Mouse (Mus musculus) c-Kit-negative CD71-positive TER-119-positive erythroid progenitor cells, embryonic 14.5 days (primary cell): ENCODE data around the gene Tmem119.

Experiments
- DNase-seq: peaks from one replicate; pipeline ENCODE4 v3.0.0-alpha.2; 2013; ENCODE audit warnings: low read depth, low spot score

Tmem119 gene

GRCm38 (mm10) chr5:113800280-113800679 lies at the start of gene Tmem119:
TSS of gene Tmem119 (minus strand) at chr5:113800516.
- no peak for DNase-seq

GRCm38 (mm10) chr5:113847636-113848035 lies 47.3 kb upstream of the Tmem119 start:
- no peak for DNase-seq

- peak; percentile 65 for DNase-seq
Observed at GRCm38 (mm10) chr5:113846656-113847055, 46.3 kb upstream of the Tmem119 start.

GRCm38 (mm10) chr5:113845627-113846026 lies 45.3 kb upstream of the Tmem119 start:
- DNase-seq, result no peak

- peak; percentile 20 for DNase-seq
Observed at GRCm38 (mm10) chr5:113844721-113845120, 44.4 kb upstream of the Tmem119 start.

GRCm38 (mm10) chr5:113844106-113844505 lies 43.8 kb upstream of the Tmem119 start:
- DNase-seq, result no peak

GRCm38 (mm10) chr5:113842906-113843305 lies 42.6 kb upstream of the Tmem119 start:
- DNase-seq, result no peak

GRCm38 (mm10) chr5:113842244-113842643 lies 41.9 kb upstream of the Tmem119 start:
- DNase-seq, result no peak

- DNase-seq, result no peak
Observed at GRCm38 (mm10) chr5:113841243-113842225, 41.2 kb upstream of the Tmem119 start.

- DNase-seq, result no peak
Observed at GRCm38 (mm10) chr5:113840443-113840842, 40.1 kb upstream of the Tmem119 start.

- no peak for DNase-seq
Observed at GRCm38 (mm10) chr5:113836961-113837360, 36.6 kb upstream of the Tmem119 start.

GRCm38 (mm10) chr5:113833316-113833947 lies 33.1 kb upstream of the Tmem119 start:
- no peak for DNase-seq

- no peak for DNase-seq
Observed at GRCm38 (mm10) chr5:113832490-113832901, 32.2 kb upstream of the Tmem119 start, which contains the start of gene Selplg. TSS of gene Selplg (minus strand) at chr5:113832644.

- DNase-seq, result no peak
Observed at GRCm38 (mm10) chr5:113831741-113832140, 31.4 kb upstream of the Tmem119 start.

- DNase-seq, result no peak
Observed at GRCm38 (mm10) chr5:113830796-113831195, 30.5 kb upstream of the Tmem119 start.

- DNase-seq, result no peak
Observed at GRCm38 (mm10) chr5:113830292-113830643, 30.0 kb upstream of the Tmem119 start.

- no peak for DNase-seq
Observed at GRCm38 (mm10) chr5:113829566-113830291, 29.4 kb upstream of the Tmem119 start.

GRCm38 (mm10) chr5:113828481-113828880 lies 28.2 kb upstream of the Tmem119 start:
- no peak for DNase-seq

GRCm38 (mm10) chr5:113827991-113828411 lies 27.7 kb upstream of the Tmem119 start:
- no peak for DNase-seq

GRCm38 (mm10) chr5:113826619-113827018 lies 26.3 kb upstream of the Tmem119 start:
- no peak for DNase-seq

- DNase-seq, result no peak
Observed at GRCm38 (mm10) chr5:113825558-113825957, 25.2 kb upstream of the Tmem119 start.

- no peak for DNase-seq
Observed at GRCm38 (mm10) chr5:113824228-113824627, 23.9 kb upstream of the Tmem119 start.
